Mouse (Mus musculus) cerebellum, adult 2 months (tissue): ENCODE results near the gene Sox8.

Source experiments
- CTCF ChIP-seq: fragments of 200-500 bp; IDR thresholded peaks from 2 replicates; pipeline ENCODE4 v1.5.1; 2011; ENCODE audit warnings: low read depth, mild to moderate bottlenecking, control low read depth, low read length, moderate library complexity, borderline replicate concordance; ENCODE audit not compliant: insufficient read depth
- POLR2A ChIP-seq: fragments of 200-500 bp; IDR thresholded peaks from 2 replicates; pipeline ENCODE4 v1.6.1; 2011; ENCODE audit warnings: low read length, control low read depth, borderline replicate concordance; ENCODE audit not compliant: insufficient read depth

- TF ChIP-seq CTCF (no peak), POLR2A (no peak)
Measured at GRCm38 (mm10) chr17:25565244-25565643, 5.2 kb downstream of the Sox8 start.
